Mouse (Mus musculus): Measurements from ENCODE around the gene Hs6st2. TPM values are rescaled to one million over a fixed set of nuclear protein-coding genes. Genes with fewer than 3 reads are reported as not detected.

Hs6st2 gene
- polyA plus RNA-seq, 1 experiment from 2014 or later: 9.3 TPM

DNA sequence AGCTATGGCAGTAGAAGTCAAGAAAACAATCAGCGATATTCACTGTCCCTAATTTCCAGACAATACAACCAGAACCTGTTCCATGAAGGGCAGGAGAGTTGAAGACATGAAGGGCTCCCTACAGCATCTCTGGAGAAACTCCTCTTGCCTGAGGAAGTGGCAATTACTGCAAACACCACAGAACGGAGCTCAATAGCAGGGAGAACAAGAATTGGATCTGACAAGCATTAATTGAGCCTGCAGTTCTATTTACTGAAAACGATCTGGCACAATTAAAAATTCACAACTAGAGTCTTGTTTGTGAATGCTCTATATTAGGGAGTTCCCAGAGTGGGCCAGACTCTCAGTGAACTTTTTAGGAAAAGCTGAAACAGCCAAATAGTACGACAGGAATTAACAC is 238.3 kb downstream of the Hs6st2 start:
- no peaks in the 10 kb centered on the region for H3K9me3 ChIP-seq
- 61% methylated on average over 4 of the region's 4 CpGs for WGBS
- no peaks in the 10 kb centered on the region for H3K36me3 ChIP-seq
- H3K4me3 ChIP-seq (replicated peaks): no peak overlapping the region
- H3K27me3 ChIP-seq (replicated peaks): no peaks in the 10 kb centered on the region
- no peak overlapping the region for H3K9ac ChIP-seq
- no peaks in the 10 kb centered on the region for H3K4me1 ChIP-seq
- H3K4me2 ChIP-seq: no peak overlapping the region
- ATAC-seq (ENCODE audit: insufficient read depth, low FRiP score, low read depth): no peak
- H3K27ac ChIP-seq: no peak overlapping the region

- Histone ChIP-seq H3K4me3 (replicated peaks) (no peak overlapping the region), H3K4me1 (no peaks in the 10 kb centered on the region), H3K4me2 (no peak overlapping the region), H3K9me3 (no peaks in the 10 kb centered on the region), H3K27me3 (replicated peaks) (no peaks in the 10 kb centered on the region), H3K9ac (no peak overlapping the region), H3K27ac (no peak overlapping the region), H3K36me3 (no peaks in the 10 kb centered on the region)
- ATAC-seq (ENCODE audit: insufficient read depth, low FRiP score, low read depth): no peak
- 61% methylated on average over 3 of the region's 3 CpGs for WGBS
Observed at GRCm38 (mm10) chrX:51431706-51432105, 249.9 kb downstream of the Hs6st2 start.

DNA sequence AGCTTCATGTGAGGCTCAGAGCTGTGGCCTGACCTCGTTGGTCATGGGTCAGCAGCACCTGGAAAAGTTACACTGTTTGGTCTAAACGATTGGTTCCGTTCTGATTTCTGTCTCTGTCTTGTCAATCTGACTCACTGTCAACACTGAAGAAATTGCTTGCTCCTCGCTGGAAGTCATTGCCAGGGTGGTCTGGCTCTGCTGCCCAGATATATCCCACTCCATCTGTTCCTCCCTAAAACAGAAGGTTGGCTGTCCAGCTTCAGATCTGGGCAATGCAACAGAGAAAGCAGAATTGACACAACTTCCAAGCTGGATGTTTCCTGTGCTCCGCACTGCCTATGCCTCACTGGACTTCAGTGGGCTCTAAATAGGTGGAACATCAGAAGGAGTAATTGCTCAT is 256.6 kb downstream of the Hs6st2 start:
- Histone ChIP-seq H3K4me2 (no peak overlapping the region), H3K9ac (no peak overlapping the region), H3K9me3 (no peaks in the 10 kb centered on the region), H3K36me3 (no peaks in the 10 kb centered on the region), H3K27ac (no peak overlapping the region), H3K27me3 (replicated peaks) (no peaks in the 10 kb centered on the region), H3K4me3 (replicated peaks) (no peak overlapping the region), H3K4me1 (no peaks in the 10 kb centered on the region)
- 80% methylated on average over 5 of the region's 5 CpGs for WGBS
- no peak for ATAC-seq (ENCODE audit: insufficient read depth, low FRiP score, low read depth)

DNA sequence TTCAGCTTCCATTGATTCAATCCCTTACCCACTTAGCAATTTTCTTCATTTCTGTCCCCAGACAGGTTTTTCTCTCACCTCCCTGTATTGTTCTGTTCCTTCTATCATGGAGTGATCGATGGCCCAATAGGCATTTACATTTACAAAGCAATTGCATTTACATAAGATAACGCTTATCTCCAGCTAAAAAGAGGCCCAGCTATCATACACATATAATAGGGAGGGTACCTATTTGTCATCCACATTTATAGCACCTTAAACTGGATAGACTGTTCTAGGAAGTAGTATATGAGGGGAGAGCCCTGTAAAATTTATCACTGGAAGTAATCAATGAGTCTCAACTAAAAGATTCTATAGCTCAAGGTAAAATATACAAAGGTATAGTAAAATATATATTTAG is 271.4 kb downstream of the Hs6st2 start:
- Histone ChIP-seq H3K9me3 (no peaks in the 10 kb centered on the region), H3K9ac (no peak overlapping the region), H3K4me2 (no peak overlapping the region), H3K4me1 (no peaks in the 10 kb centered on the region), H3K27ac (no peak overlapping the region), H3K27me3 (replicated peaks) (no peaks in the 10 kb centered on the region), H3K4me3 (replicated peaks) (no peak overlapping the region), H3K36me3 (no peaks in the 10 kb centered on the region)
- no peak for ATAC-seq (ENCODE audit: insufficient read depth, low FRiP score, low read depth)
- 70% methylated on average over 2 of the region's 2 CpGs for WGBS

GRCm38 (mm10) chrX:51397457-51397856 is 284.2 kb downstream of the Hs6st2 start:
- no peak overlapping the region for H3K4me2 ChIP-seq
- no peaks in the 10 kb centered on the region for H3K36me3 ChIP-seq
- H3K27me3 ChIP-seq (replicated peaks): no peaks in the 10 kb centered on the region
- H3K4me1 ChIP-seq: no peaks in the 10 kb centered on the region
- H3K9me3 ChIP-seq: no peaks in the 10 kb centered on the region
- H3K4me3 ChIP-seq (replicated peaks): no peak overlapping the region
- H3K27ac ChIP-seq: no peak overlapping the region
- no peak overlapping the region for H3K9ac ChIP-seq
- no peak for ATAC-seq (ENCODE audit: insufficient read depth, low FRiP score, low read depth)

GRCm38 (mm10) chrX:51374670-51375069 is 307.0 kb downstream of the Hs6st2 start:
- H3K9ac ChIP-seq: no peak overlapping the region
- H3K36me3 ChIP-seq: no peaks in the 10 kb centered on the region
- H3K4me2 ChIP-seq: no peak overlapping the region
- no peaks in the 10 kb centered on the region for H3K9me3 ChIP-seq
- WGBS: 17% methylated on average over 5 of the region's 5 CpGs
- H3K27me3 ChIP-seq (replicated peaks): no peaks in the 10 kb centered on the region
- H3K27ac ChIP-seq: no peak overlapping the region
- no peak overlapping the region for H3K4me3 ChIP-seq (replicated peaks)
- no peak for ATAC-seq (ENCODE audit: insufficient read depth, low FRiP score, low read depth)
- no peaks in the 10 kb centered on the region for H3K4me1 ChIP-seq

DNA sequence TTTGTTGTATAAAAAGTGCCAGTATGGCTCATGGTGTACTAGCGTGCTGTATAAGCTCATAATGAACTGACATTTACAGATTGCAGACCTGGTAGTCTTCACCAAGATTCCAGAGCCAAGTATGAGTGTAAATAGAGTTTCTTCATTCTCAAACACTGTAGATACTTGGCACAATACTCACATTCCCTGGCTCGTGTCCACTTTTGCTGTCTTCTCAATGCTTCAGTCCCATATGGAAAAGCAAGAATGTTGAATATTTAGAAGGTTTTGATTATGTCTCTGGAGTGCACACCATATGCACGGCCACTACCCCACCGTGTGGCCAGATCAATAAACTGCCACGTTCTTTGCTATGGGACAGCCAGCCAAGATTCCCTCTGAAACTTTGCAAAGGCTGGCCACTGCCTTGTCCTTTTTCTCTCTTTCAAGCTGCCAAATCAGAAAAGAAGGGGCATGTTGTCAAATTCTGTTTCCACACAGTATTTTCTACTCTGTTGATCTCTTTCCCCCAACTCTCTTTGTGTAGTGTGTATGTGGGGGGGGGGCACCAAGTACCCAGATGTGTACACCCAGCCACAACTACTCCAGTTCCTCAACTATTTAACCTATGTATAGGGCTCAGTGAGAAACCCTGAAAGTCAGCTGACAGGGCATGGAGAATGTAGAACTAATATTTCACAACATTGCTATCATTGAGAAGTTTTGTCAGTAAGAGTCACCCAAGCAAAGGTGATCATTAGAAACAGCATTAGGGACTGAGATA is 309.0 kb downstream of the Hs6st2 start:
- Histone ChIP-seq H3K4me2 (no peak overlapping the region), H3K9me3 (no peaks in the 10 kb centered on the region), H3K4me3 (replicated peaks) (no peak overlapping the region), H3K36me3 (no peaks in the 10 kb centered on the region), H3K27ac (no peak overlapping the region), H3K9ac (no peak overlapping the region), H3K4me1 (no peaks in the 10 kb centered on the region), H3K27me3 (replicated peaks) (no peaks in the 10 kb centered on the region)
- no peak for ATAC-seq (ENCODE audit: insufficient read depth, low FRiP score, low read depth)
- WGBS: 26% methylated on average over 5 of the region's 5 CpGs

- H3K27me3 ChIP-seq (replicated peaks): no peaks in the 10 kb centered on the region
- H3K27ac ChIP-seq: no peak overlapping the region
- no peak overlapping the region for H3K4me2 ChIP-seq
- no peaks in the 10 kb centered on the region for H3K4me1 ChIP-seq
- no peaks in the 10 kb centered on the region for H3K36me3 ChIP-seq
- H3K9me3 ChIP-seq: no peaks in the 10 kb centered on the region
- ATAC-seq (ENCODE audit: insufficient read depth, low FRiP score, low read depth): no peak
- H3K4me3 ChIP-seq (replicated peaks): no peak overlapping the region
- H3K9ac ChIP-seq: no peak overlapping the region
- 96% methylated on average over 1 of the region's 1 CpGs for WGBS
Observed at GRCm38 (mm10) chrX:51349682-51350081, 332.0 kb downstream of the Hs6st2 start.

DNA sequence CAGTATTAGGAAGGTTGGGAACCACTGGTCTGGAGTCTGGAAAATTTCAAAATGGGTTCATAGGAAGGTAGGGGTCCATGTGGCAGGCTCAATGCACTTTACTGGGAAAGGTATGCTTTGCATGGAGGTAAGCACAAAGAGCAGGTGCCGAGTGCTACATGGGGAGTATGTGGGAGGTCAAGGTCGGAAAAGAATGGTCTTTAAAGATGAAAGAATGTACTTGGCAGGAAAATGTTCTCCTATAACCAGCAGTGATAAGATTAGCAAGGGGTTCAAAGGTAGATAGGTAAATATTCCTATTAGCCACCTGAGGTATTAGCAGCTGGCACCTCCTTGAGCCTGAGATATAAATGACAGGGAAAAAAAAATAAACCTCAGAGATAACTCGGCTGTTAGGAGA is 338.1 kb downstream of the Hs6st2 start:
- Histone ChIP-seq H3K4me2 (no peak overlapping the region), H3K9ac (no peak overlapping the region), H3K4me3 (replicated peaks) (no peak overlapping the region), H3K9me3 (no peaks in the 10 kb centered on the region), H3K27me3 (replicated peaks) (no peaks in the 10 kb centered on the region), H3K36me3 (no peaks in the 10 kb centered on the region), H3K4me1 (no peaks in the 10 kb centered on the region), H3K27ac (no peak overlapping the region)
- 65% methylated on average over 3 of the region's 3 CpGs for WGBS
- peak; percentile 27; the same call in 1 of the 2 replicates for ATAC-seq (ENCODE audit: insufficient read depth, low FRiP score, low read depth)

Other genes starting within 250 kb of the Hs6st2 start
- not detected in 2 replicates for gene Usp26, start 119.4 kb upstream of the Hs6st2 start, polyA plus RNA-seq (2015; fragmentation: Nextera tagmentation; extraction: Ambion mirVana)